8 mouse cellular contexts compared by ENCODE assay signal in genomic region chr7:126759672-126760390, GRCm38 (mm10). TPM values are rescaled to one million over a fixed set of nuclear protein-coding genes. Genes with fewer than 3 reads are reported as not detected.
DNase-seq lines count a peak whose midpoint lies in the region; ATAC-seq and TF ChIP-seq lines count a peak whose summit lies in the region.

No protein-coding gene starts in this region.

- no peak for TF ChIP-seq POLR2A in heart, adult 2 months (IDR thresholded peaks at IDR 0.05; ENCODE audit: insufficient read depth, low read depth, low read length)

- H3K27ac ChIP-seq in heart, adult 2 months = peak overlapping the region; percentile 94
- H3K27ac ChIP-seq in ES-E14 (ENCODE audit: insufficient read depth, low read depth, low read length, poor library complexity, severe bottlenecking) = peak overlapping the region; percentile 67
- peak overlapping the region; percentile 89 for H3K27ac ChIP-seq in forebrain, embryonic 13.5 days
- peak overlapping the region; percentile 57 for H3K27ac ChIP-seq in liver, embryonic 14.5 days

- H3K9me3 ChIP-seq in ES-E14 (ENCODE audit: control insufficient read depth, insufficient read depth, low read depth, low read length) = no peaks in the 10 kb centered on the region
- no peaks in the 10 kb centered on the region for H3K9me3 ChIP-seq in forebrain, embryonic 13.5 days (replicated peaks)
- no peaks in the 10 kb centered on the region for H3K9me3 ChIP-seq in liver, embryonic 14.5 days (ENCODE audit: control insufficient read depth, low read length)

- TF ChIP-seq CTCF in heart, adult 2 months (IDR thresholded peaks at IDR 0.05) = no peak
- TF ChIP-seq CTCF in liver, embryonic 14.5 days (IDR thresholded peaks at IDR 0.05; ENCODE audit: low read depth) = no peak

- H3K79me2 ChIP-seq in heart, adult 2 months (replicated peaks; ENCODE audit: control insufficient read depth, insufficient read depth, low read length) = no peaks in the 10 kb centered on the region; the same call in 1 of the 2 replicates

- H3K4me1 ChIP-seq in heart, adult 2 months (ENCODE audit: control insufficient read depth, insufficient read depth, low read length) = peaks cover 11% of the 10 kb centered on the region
- peaks cover 5 to 16% of the 10 kb centered on the region in 2 experiments; a peak in 2 of 4 replicates for H3K4me1 ChIP-seq in ES-E14 (ENCODE audit: control insufficient read depth in 2 of 2, insufficient read depth in 2 of 2, low read length in 2 of 2, poor library complexity in 1 of 2)
- H3K4me1 ChIP-seq in forebrain, embryonic 13.5 days = peaks cover 38% of the 10 kb centered on the region
- H3K4me1 ChIP-seq in liver, embryonic 14.5 days (replicated peaks; ENCODE audit: control insufficient read depth in 2 of 2, insufficient read depth in 2 of 2, low read length in 1 of 2) = peaks cover 14 to 40% of the 10 kb centered on the region in 2 experiments

- ATAC-seq in forebrain, embryonic 13.5 days = peak; percentile 61
- peak; percentile 31 for ATAC-seq in liver, embryonic 14.5 days (ENCODE audit: insufficient read depth)

- peaks cover 6% of the 10 kb centered on the region; the same call in 1 of the 2 replicates for H3K36me3 ChIP-seq in heart, adult 2 months (ENCODE audit: control insufficient read depth, insufficient read depth, low read length)
- peaks cover 19% of the 10 kb centered on the region for H3K36me3 ChIP-seq in ES-E14 (ENCODE audit: control insufficient read depth, insufficient read depth, low read length, poor library complexity, severe bottlenecking)
- H3K36me3 ChIP-seq in forebrain, embryonic 13.5 days (ENCODE audit: poor library complexity, severe bottlenecking) = peaks cover 31% of the 10 kb centered on the region
- no peaks in the 10 kb centered on the region for H3K36me3 ChIP-seq in liver, embryonic 14.5 days (replicated peaks; ENCODE audit: control insufficient read depth, insufficient read depth, low read depth)

- DNase-seq in heart, adult 2 months = peak in 1 of 2 experiments; percentile 64
- DNase-seq in heart, adult 11 months = no peak
- DNase-seq in ES-E14 (ENCODE audit: low read depth, low spot score) = no peak
- no peak for DNase-seq in liver, embryonic 14.5 days (ENCODE audit: low read depth in 3 of 3, low spot score in 3 of 3)
- no peak for DNase-seq in urinary bladder, postnatal 14 days (ENCODE audit: low spot score)
- DNase-seq in spleen, postnatal 14 days (ENCODE audit: low spot score in 2 of 2) = no peak
- DNase-seq in urinary bladder, postnatal 25 days (ENCODE audit: low spot score) = no peak

- peak overlapping the region; percentile 96 for H3K9ac ChIP-seq in heart, adult 2 months (ENCODE audit: low read depth, low read length)
- H3K9ac ChIP-seq in ES-E14 (ENCODE audit: insufficient read depth, low read depth, low read length, poor library complexity, severe bottlenecking) = peak overlapping the region; percentile 90
- H3K9ac ChIP-seq in forebrain, embryonic 13.5 days = peak overlapping the region; percentile 90
- H3K9ac ChIP-seq in liver, embryonic 14.5 days (replicated peaks) = peak overlapping the region; percentile 78

- in situ Hi-C loops in ES-E14 (cut with MboI; ENCODE audit: low sequenced_read_pairs in 2 of 2, unreplicated experiment in 2 of 2) = no loop called here

- H3K27me3 ChIP-seq in heart, adult 2 months (ENCODE audit: control insufficient read depth, insufficient read depth, low read length) = no peaks in the 10 kb centered on the region
- H3K27me3 ChIP-seq in forebrain, embryonic 13.5 days = no peaks in the 10 kb centered on the region
- H3K27me3 ChIP-seq in liver, embryonic 14.5 days (ENCODE audit: control insufficient read depth, insufficient read depth, low read length) = no peaks in the 10 kb centered on the region

- H3K4me3 ChIP-seq in heart, adult 2 months = peak overlapping the region; percentile 81
- peak overlapping the region; percentile 92 to 99 for H3K4me3 ChIP-seq in ES-E14 (ENCODE audit: insufficient read depth in 1 of 2, low read depth in 1 of 2, low read length in 2 of 2, poor library complexity in 1 of 2, severe bottlenecking in 1 of 2)
- H3K4me3 ChIP-seq in forebrain, embryonic 13.5 days = peak overlapping the region; percentile 81
- peak overlapping the region; percentile 73 to 74 for H3K4me3 ChIP-seq in liver, embryonic 14.5 days (ENCODE audit: insufficient read depth in 1 of 2, low read depth in 2 of 2, low read length in 2 of 2)

- intact Hi-C loops in heart, adult 2 months (cut with DNase I) = loop anchor here (1.0 to 2.0 kb wide), 3 partner anchors 17 to 267 kb away; partner anchors contain the start of genes Maz and Ypel3

- H3K4me2 ChIP-seq in forebrain, embryonic 13.5 days = peak overlapping the region; percentile 93
- H3K4me2 ChIP-seq in liver, embryonic 14.5 days (ENCODE audit: low read depth) = peak overlapping the region; percentile 93

- no peak for TF ChIP-seq EP300 in heart, adult 2 months (IDR thresholded peaks at IDR 0.05; ENCODE audit: insufficient read depth, low read depth, low read length)
- TF ChIP-seq EP300 in liver, embryonic 14.5 days (IDR thresholded peaks at IDR 0.05; ENCODE audit: low read depth) = no peak

- WGBS in heart, adult 2 months = 2% methylated on average over 22 of the region's 24 CpGs
- under 1% methylated on average over 22 of the region's 24 CpGs for WGBS in forebrain, embryonic 13.5 days
- 2% methylated on average over 24 of the region's 24 CpGs for WGBS in liver, embryonic 14.5 days (ENCODE audit: insufficient replicate concordance)

TF ChIP-seq in ES-E14, 5 proteins besides CTCF, POLR2A, EP300 and RAD21:
- 0 out of 2 replicates have a peak, but pooled peaks have one; percentile 18 for TF ChIP-seq HCFC1 (IDR thresholded peaks at IDR 0.05; ENCODE audit: borderline replicate concordance, insufficient read depth, low read length)
- no peak for TF ChIP-seq MAFK (IDR thresholded peaks at IDR 0.05; ENCODE audit: insufficient read depth, low read depth, low read length)

RNA-seq across cellular contexts. Expression of gene Mapk3, which starts 0.4 kb away (rescaled TPM):
- total RNA-seq in heart, adult 2 months (2021) = 10 to 100 TPM; 45.9 to 53.1 TPM
- 111 and 120 TPM in 2 replicates for polyA plus RNA-seq in heart, adult 2 months (2012; rRNA removed)
- total RNA-seq in ES-E14 (2012; rRNA removed) = 31.1 and 42.1 TPM in 2 replicates
- polyA plus RNA-seq in forebrain, embryonic 13.5 days (2015; fragmentation: Nextera tagmentation; extraction: Ambion mirVana) = 75.3 and 78.3 TPM in 2 replicates
- 35.9 and 39.8 TPM in 2 replicates for polyA plus RNA-seq in liver, embryonic 14.5 days (2012; rRNA removed)
- 14.4 and 15.5 TPM in 2 replicates for polyA plus RNA-seq in liver, embryonic 14.5 days (2014; fragmentation: Nextera tagmentation; extraction: Ambion mirVana)

RNA-seq across cellular contexts. Expression of gene Gdpd3, which starts 6.3 kb away (rescaled TPM):
- 1 to 10 TPM; 1.3 TPM for total RNA-seq in heart, adult 2 months (2021)
- 4.3 and 75.7 TPM in 2 replicates for polyA plus RNA-seq in heart, adult 2 months (2012; rRNA removed)
- 4.0 and 5.9 TPM in 2 replicates for total RNA-seq in ES-E14 (2012; rRNA removed)
- 1.7 and 2.8 TPM in 2 replicates for polyA plus RNA-seq in forebrain, embryonic 13.5 days (2015; fragmentation: Nextera tagmentation; extraction: Ambion mirVana)
- 1.3 and 2.0 TPM in 2 replicates for polyA plus RNA-seq in liver, embryonic 14.5 days (2012; rRNA removed)
- 0.27 and 0.59 TPM in 2 replicates for polyA plus RNA-seq in liver, embryonic 14.5 days (2014; fragmentation: Nextera tagmentation; extraction: Ambion mirVana)

RNA-seq across cellular contexts. Expression of gene Ypel3, which starts 16.9 kb away (rescaled TPM):
- 10 to 100 TPM; 60.2 to 89.9 TPM for total RNA-seq in heart, adult 2 months (2021)
- polyA plus RNA-seq in heart, adult 2 months (2012; rRNA removed) = 115 and 144 TPM in 2 replicates
- total RNA-seq in ES-E14 (2012; rRNA removed) = 19.4 and 20.8 TPM in 2 replicates
- polyA plus RNA-seq in forebrain, embryonic 13.5 days (2015; fragmentation: Nextera tagmentation; extraction: Ambion mirVana) = 124 and 143 TPM in 2 replicates
- 69.9 and 74.2 TPM in 2 replicates for polyA plus RNA-seq in liver, embryonic 14.5 days (2012; rRNA removed)
- 76.0 and 83.3 TPM in 2 replicates for polyA plus RNA-seq in liver, embryonic 14.5 days (2014; fragmentation: Nextera tagmentation; extraction: Ambion mirVana)

RNA-seq across cellular contexts. Expression of gene Tbx6, which starts 21.5 kb away (rescaled TPM):
- total RNA-seq in heart, adult 2 months (2021) = under 1 TPM; 0.44 to 0.66 TPM
- polyA plus RNA-seq in heart, adult 2 months (2012; rRNA removed) = 2.3 and 2.9 TPM in 2 replicates
- total RNA-seq in ES-E14 (2012; rRNA removed) = 0.89 and 1.7 TPM in 2 replicates
- 0.43 and 0.55 TPM in 2 replicates for polyA plus RNA-seq in forebrain, embryonic 13.5 days (2015; fragmentation: Nextera tagmentation; extraction: Ambion mirVana)
- 1.3 and 1.5 TPM in 2 replicates for polyA plus RNA-seq in liver, embryonic 14.5 days (2012; rRNA removed)
- 0.43 and 0.47 TPM in 2 replicates for polyA plus RNA-seq in liver, embryonic 14.5 days (2014; fragmentation: Nextera tagmentation; extraction: Ambion mirVana)

RNA-seq across cellular contexts. Expression of gene Ppp4c, which starts 32.5 kb away (rescaled TPM):
- total RNA-seq in heart, adult 2 months (2021) = 10 to 100 TPM; 31.8 to 31.9 TPM
- 65.6 and 99.5 TPM in 2 replicates for polyA plus RNA-seq in heart, adult 2 months (2012; rRNA removed)
- 260 and 291 TPM in 2 replicates for total RNA-seq in ES-E14 (2012; rRNA removed)
- 246 and 258 TPM in 2 replicates for polyA plus RNA-seq in forebrain, embryonic 13.5 days (2015; fragmentation: Nextera tagmentation; extraction: Ambion mirVana)
- 81.8 and 83.2 TPM in 2 replicates for polyA plus RNA-seq in liver, embryonic 14.5 days (2012; rRNA removed)
- polyA plus RNA-seq in liver, embryonic 14.5 days (2014; fragmentation: Nextera tagmentation; extraction: Ambion mirVana) = 105 and 117 TPM in 2 replicates
